Mouse (Mus musculus) brain, embryonic 14.5 days (tissue): ENCODE results near the gene Ptgds. TPM values are rescaled to one million over a fixed set of nuclear protein-coding genes. Genes with fewer than 3 reads are reported as not detected.

ENCODE experiments used
- DNase-seq: peaks from one replicate; pipeline ENCODE4 v3.0.0-alpha.2; 2011; ENCODE audit warnings: low read depth
- CTCF ChIP-seq: fragments of 200-500 bp; IDR thresholded peaks from 2 replicates; pipeline ENCODE4 v1.5.1; 2012; ENCODE audit warnings: inconsistent platforms, mild to moderate bottlenecking, moderate library complexity, borderline replicate concordance; ENCODE audit not compliant: insufficient read depth, insufficient read length; ENCODE audit errors: extremely low read depth
- POLR2A ChIP-seq: fragments of 200-500 bp; IDR thresholded peaks from 2 replicates; pipeline ENCODE4 v1.6.1; 2012; ENCODE audit warnings: mild to moderate bottlenecking, inconsistent platforms, borderline replicate concordance; ENCODE audit not compliant: poor library complexity, insufficient read depth, insufficient read length, severe bottlenecking; ENCODE audit errors: extremely low read depth
- polyA plus RNA-seq: library from polyadenylated mRNA; depleted of rRNA; stranded (reverse); fragments of >200 nt; gene quantifications from 2 replicates; pipeline ENCODE4 v1.2.3, GENCODE M21; 2012

Ptgds gene
- polyA plus RNA-seq, 1 experiment, result 60.4 TPM

DNA sequence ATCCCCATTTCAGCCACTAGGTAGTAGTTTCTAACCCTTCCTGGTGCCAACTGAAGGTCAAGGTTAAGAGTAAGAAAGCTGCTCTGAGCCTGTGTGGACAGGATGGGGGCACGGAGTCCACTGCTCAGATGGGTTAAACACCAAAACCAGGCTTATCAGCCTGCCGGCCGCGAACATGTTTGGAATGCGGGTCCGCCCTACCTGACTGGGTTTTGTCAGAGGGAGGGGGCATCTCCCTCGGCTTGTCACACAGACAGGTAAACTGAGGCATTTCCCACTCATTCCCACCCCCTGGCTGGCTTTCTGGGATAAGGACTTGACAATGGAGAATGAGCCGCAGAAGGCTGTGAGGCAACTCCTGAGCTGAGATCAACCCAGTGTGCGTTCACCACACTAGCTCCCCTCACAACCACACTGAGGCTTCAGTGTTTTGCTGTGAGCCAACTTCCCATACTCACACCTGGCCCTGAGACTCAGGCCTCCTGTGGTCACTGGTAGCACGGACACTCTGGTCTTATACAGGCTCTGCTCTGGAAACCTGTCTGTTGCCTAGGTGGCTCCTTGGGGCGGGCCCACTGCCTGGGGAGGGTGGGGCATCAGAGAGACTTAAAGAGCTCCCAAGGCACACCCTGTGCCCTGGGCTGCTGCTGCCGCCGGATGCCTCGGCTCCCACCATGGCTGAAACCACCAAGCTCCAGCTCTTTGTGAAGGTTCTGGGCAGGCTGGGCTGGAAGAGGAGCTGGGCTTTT is 13.5 kb downstream of the Ptgds start, which contains the start of gene Clic3:
Gene Clic3 (plus strand): TSS at position 634 of the 749 bp plus-strand sequence.
- no peak for TF ChIP-seq CTCF
- TF ChIP-seq POLR2A, result no peak
- DNase-seq, result no peak

DNA sequence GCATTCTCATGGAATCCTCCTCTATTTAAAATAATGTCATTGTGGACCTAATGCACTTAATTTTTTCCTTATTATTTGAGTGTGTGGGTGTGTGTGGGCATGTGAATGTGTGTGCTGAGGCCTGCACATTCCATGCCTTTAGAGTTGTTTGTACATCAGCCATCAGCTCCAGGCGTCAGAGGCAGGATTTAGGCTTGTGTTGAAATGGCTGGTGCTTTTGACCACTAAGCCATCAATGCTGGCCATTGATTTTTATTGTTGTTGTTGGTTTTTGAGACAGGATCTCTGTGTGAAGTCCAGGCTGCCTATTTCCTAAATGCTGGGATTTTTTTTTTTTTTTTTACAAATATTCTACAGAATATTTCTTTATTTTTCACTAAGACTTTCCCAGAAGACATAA is 16.9 kb downstream of the Ptgds start:
- TF ChIP-seq POLR2A, result no peak
- no peak for TF ChIP-seq CTCF
- no peak for DNase-seq

DNA sequence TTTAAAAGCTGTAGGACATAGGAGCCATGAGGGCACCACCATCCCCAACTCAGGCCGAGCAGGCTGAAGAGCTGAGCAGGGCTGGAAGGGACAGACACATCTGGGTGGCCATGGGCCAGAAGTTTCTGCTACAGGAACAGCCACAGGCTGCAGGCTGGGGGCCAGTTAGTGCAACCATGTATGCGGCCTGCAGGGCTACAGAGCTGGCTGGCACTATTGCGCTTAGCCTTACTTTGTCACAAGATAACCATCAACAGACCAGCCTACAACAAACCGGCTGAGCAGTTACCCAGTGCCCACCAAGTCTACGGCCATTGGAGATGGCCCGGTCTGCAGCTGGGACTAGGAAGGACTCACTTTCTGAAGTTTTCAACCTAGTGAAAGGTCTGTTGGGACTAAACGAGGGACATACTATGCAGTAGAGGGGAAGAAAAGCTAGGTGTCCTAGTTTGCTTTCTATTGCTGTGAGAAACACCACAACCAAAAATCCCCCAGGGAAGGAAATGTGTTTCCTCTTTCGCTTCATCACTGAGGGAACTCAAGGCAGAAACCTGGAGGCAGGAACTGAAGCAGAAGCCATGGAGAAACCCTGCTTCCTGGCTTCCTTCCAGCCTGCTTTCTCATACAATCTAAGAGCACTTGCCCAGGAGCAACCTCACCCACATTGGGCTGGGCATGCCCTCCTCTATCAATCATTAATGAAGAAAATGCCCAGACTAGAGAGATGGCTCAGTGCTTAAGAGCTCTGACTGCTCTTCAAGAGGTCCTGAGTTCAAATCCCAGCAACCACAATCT is 18.8 kb downstream of the Ptgds start:
- TF ChIP-seq POLR2A, result no peak
- no peak for DNase-seq

DNA sequence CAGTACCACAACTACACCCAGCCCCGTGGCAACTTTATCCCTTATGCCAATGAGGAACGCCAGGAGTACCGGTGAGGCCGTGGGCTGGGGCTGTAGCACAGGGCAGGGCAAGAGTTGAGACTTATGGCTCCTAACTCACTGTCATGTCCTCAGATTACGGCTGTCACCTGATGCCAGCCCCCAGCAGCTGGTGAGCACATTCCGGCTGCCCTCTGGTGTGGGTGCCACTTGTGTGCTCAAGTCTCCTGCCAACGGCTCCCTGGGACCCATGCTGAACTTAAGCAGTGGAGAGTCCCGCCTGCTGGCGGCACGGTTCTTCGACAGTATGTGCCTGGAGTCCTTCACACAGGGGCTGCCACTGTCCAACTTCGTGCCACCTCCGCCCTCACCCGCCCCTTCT is 27.2 kb downstream of the Ptgds start:
- DNase-seq, result no peak
- no peak for TF ChIP-seq CTCF
- no peak for TF ChIP-seq POLR2A

DNA sequence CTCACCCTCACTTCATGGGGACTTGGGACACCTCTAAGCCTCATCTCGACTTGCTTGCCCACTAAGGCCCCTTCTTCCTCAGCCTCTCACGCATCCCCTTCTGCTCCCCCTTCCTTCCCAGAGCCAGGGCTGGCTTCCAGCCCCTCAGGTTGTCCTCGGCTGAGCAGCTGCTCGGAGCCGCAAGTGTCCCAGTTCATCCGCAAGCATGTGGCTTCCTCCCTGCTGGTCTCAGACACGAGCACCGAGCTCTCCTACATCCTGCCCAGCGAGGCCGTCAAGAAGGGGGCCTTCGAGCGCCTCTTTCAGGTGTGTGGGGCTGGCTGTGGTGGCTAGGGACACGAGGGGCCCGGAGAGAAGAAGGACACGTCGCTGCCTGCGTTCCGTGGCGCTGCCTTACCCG is 28.8 kb downstream of the Ptgds start:
- DNase-seq, result no peak
- no peak for TF ChIP-seq CTCF
- no peak for TF ChIP-seq POLR2A

DNA sequence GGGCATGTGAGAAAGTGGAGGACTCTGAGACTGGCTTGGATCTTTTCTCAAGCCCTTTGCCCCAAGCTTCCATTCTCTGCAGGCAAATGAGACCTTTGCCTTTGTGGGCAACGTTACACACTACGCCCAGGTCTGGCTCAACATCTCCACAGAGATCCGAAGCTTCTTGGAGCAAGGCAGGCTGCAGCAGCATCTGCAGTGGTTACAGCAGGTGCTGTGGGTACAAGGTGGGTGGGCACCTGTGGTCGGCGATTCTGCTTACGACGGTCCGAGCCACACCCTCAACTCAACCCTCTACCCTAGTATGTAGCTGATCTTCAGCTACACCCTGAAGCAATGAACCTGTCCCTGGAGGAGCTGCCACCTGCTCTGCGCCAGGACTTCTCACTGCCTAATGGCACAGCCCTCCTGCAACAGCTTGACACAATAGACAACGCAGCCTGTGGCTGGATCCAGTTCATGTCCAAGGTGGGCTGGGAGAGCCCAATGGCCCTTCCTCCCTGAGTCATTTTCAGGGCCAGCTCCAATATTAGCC is 33.5 kb downstream of the Ptgds start:
- TF ChIP-seq POLR2A (no peak), CTCF (no peak)
- no peak for DNase-seq

DNA sequence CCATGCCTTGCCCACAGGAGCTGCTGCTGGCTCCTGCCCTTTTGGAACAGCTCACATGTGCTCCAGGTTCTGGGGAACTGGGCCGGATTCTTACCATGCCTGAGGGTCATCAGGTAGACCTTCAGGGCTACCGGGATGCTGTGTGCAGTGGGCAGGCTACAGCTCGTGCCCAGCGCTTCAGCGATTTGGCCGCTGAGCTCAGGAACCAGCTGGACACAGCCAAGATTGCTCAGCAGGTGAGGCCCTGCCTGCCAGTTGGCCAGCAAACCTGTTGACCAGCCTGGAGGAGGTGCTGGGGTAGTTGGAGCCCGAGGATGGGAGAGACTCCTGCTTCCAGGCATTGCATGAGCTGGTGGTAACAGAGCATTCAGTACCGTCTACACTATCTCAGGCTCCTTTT is 35.6 kb downstream of the Ptgds start:
- no peak for DNase-seq
- TF ChIP-seq CTCF, result no peak
- no peak for TF ChIP-seq POLR2A

DNA sequence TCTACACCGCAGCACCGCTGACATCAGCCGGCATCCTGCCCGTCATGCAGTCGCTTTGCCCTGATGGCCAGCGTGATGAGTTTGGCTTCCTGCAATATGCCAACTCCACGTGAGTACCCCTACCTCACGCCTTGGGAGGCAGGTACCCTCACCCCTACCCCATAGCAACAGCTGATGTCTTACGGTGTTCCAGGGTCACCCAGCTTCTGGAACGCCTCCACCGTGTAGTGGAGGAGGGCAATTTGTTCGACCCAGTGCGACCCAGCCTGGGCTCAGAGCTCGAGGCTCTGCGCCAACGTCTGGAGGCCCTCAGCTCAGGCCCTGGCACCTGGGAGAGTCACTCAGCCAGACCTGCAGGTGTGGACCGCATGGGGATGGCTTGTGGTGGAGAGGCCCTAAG is 36.7 kb downstream of the Ptgds start:
- no peak for DNase-seq
- no peak for TF ChIP-seq CTCF
- no peak for TF ChIP-seq POLR2A

DNA sequence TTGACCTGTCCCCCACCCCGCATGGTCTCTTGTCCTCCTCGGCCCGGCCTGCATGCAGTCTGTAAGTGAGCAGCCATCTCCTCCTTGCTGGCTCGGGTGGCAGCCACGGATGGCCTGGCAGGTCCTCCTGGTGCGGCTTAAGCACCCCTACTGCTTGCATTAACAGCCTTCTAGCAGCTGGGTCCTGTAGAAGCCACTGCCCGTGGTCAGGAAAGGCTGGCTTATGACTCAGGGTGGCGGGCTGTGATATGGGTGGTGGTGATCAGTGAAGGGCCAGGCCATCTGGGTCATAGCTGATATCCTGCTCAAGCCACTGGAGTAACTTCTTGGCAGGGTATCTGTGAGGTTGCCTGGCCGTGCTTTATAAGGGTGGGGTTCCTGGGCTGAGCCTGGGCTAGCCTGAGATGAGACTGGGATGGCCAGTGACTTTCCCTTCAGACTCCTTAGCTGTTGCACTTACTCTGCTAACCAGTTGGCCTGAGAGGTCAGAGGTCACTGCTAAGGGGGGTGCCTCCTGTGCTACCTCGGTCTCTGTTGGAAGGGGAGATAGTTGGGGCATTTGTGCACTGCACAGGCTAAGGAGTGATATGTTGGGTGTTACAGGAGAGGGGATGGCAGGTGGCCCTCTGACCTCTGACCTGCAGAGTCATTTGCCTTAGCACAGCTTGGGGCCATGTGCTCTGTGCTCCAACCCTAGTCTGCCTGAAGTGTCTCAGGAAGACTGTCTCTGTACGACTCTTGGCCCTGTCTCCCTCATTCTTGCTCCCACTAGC is 37.3 kb downstream of the Ptgds start:
- no peak for DNase-seq
- TF ChIP-seq POLR2A, result no peak
- TF ChIP-seq CTCF, result no peak

DNA sequence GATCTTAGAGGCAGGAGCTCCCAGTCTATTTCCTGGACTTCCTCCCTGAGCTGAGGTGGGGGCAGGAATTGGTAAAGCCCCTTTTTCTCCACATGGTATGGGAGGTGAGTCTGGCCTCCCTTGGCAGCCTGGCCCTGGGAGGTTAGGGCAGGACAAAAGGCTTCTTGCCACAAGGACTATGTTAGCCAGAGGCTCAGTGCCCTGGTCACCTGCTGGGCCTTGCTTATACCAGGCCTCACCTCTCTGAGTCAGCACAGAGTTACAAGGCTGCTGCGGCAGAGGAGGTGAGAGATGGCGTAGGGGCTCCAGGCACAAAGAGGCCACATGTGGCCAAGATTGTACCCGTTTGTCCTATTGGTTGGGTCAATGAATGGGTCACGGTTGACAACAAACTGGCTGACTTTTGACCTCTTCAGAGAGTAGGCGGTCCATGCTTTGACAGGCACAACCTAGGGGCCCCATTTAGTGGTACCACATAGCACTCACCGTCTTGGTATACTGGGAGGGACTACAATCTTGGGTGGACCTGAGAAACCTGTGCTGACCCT is 38.5 kb downstream of the Ptgds start:
- TF ChIP-seq CTCF (no peak), POLR2A (no peak)
- DNase-seq, result no peak
